Mouse (Mus musculus) adrenal gland, postnatal 14 days (tissue): ENCODE results near the gene Cpsf4l. TPM values are rescaled to one million over a fixed set of nuclear protein-coding genes. Genes with fewer than 3 reads are reported as not detected.
A peak's percentile ranks its signal among the peaks of the same experiment; 100 is the strongest.

Source experiments
- DNase-seq: peaks from one replicate; pipeline ENCODE4 v3.0.0; 2021; ENCODE audit warnings: mixed read lengths
- long read RNA-seq, 2 experiments: library from polyadenylated mRNA; stranded (forward); transcript quantifications; one replicate each; pipeline ENCODE4 v2.0.0; 2021
- total RNA-seq: library from RNA; stranded (reverse); gene quantifications from 2 replicates; pipeline ENCODE4 v1.2.3, GENCODE M21; 2021

The Cpsf4l gene
- 1.5 and 2.5 TPM in 2 replicates for total RNA-seq
- long read RNA-seq, experiment 1: 0 reads
- long read RNA-seq, experiment 2: 0 reads

- DNase-seq: no peak
Measured at GRCm38 (mm10) chr11:113709731-113710256, at the start of gene Cpsf4l. TSS of gene Cpsf4l (minus strand) at chr11:113710017.

- DNase-seq: peak; percentile 30
Measured at GRCm38 (mm10) chr11:113758851-113759250, 49.0 kb upstream of the Cpsf4l start.

- peak; percentile 54 for DNase-seq
Measured at GRCm38 (mm10) chr11:113756578-113756977, 46.8 kb upstream of the Cpsf4l start.

GRCm38 (mm10) chr11:113755878-113756277 lies 46.1 kb upstream of the Cpsf4l start:
- no peak for DNase-seq

GRCm38 (mm10) chr11:113754845-113755244 lies 45.0 kb upstream of the Cpsf4l start:
- DNase-seq: no peak

- no peak for DNase-seq
Measured at GRCm38 (mm10) chr11:113752685-113753430, 43.0 kb upstream of the Cpsf4l start.

GRCm38 (mm10) chr11:113752158-113752661 lies 42.4 kb upstream of the Cpsf4l start:
- no peak for DNase-seq

- DNase-seq: peak; percentile 92
Measured at GRCm38 (mm10) chr11:113751484-113752084, 41.8 kb upstream of the Cpsf4l start, which contains the start of gene Cdc42ep4. TSS of gene Cdc42ep4 (minus strand) at chr11:113751881.

GRCm38 (mm10) chr11:113750571-113751483 lies 41.0 kb upstream of the Cpsf4l start:
- DNase-seq: peak; percentile 89

- DNase-seq: peak; percentile 66
Measured at GRCm38 (mm10) chr11:113749749-113750351, 40.0 kb upstream of the Cpsf4l start.

- DNase-seq: peak; percentile 82
Measured at GRCm38 (mm10) chr11:113748797-113749521, 39.1 kb upstream of the Cpsf4l start.

- DNase-seq: no peak
Measured at GRCm38 (mm10) chr11:113747725-113748380, 38.0 kb upstream of the Cpsf4l start.

GRCm38 (mm10) chr11:113747056-113747455 lies 37.2 kb upstream of the Cpsf4l start:
- DNase-seq: peak; percentile 59

GRCm38 (mm10) chr11:113745961-113746360 lies 36.1 kb upstream of the Cpsf4l start:
- no peak for DNase-seq

GRCm38 (mm10) chr11:113742998-113743397 lies 33.2 kb upstream of the Cpsf4l start:
- DNase-seq: no peak

- DNase-seq: no peak
Measured at GRCm38 (mm10) chr11:113740100-113740499, 30.3 kb upstream of the Cpsf4l start.

GRCm38 (mm10) chr11:113739213-113739612 lies 29.4 kb upstream of the Cpsf4l start:
- no peak for DNase-seq

- DNase-seq: no peak
Measured at GRCm38 (mm10) chr11:113737912-113738311, 28.1 kb upstream of the Cpsf4l start.

- no peak for DNase-seq
Measured at GRCm38 (mm10) chr11:113737553-113737854, 27.7 kb upstream of the Cpsf4l start.

- DNase-seq: no peak
Measured at GRCm38 (mm10) chr11:113736848-113737552, 27.2 kb upstream of the Cpsf4l start.
